Mouse (Mus musculus) stomach, embryonic 15.5 days (tissue): ENCODE results near the gene Yeats2. TPM values are rescaled to one million over a fixed set of nuclear protein-coding genes. Genes with fewer than 3 reads are reported as not detected.

Source experiments
- ATAC-seq: fragments of 200-750 bp; cut with Nextera tagmentation; 2 replicates; pipeline ENCODE4 v1.8.0; 2017; ENCODE audit warnings: low read depth, moderate number of reproducible peaks, moderate TSS enrichment; ENCODE audit not compliant: insufficient read depth, low FRiP score
- H3K27ac ChIP-seq: fragments of 300-500 bp; sonication (generic); 2 replicates; pipeline ENCODE4 v1.5.1; 2015; ENCODE audit warnings: mild to moderate bottlenecking, inconsistent platforms
- H3K27me3 ChIP-seq: fragments of 300-500 bp; sonication (generic); replicated peaks from 2 replicates; pipeline ENCODE4 v1.6.1; 2015; ENCODE audit warnings: inconsistent platforms
- H3K36me3 ChIP-seq: fragments of 300-500 bp; sonication (generic); 2 replicates; pipeline ENCODE4 v1.6.1; 2015; ENCODE audit warnings: inconsistent platforms
- H3K4me1 ChIP-seq: fragments of 300-500 bp; sonication (generic); 2 replicates; pipeline ENCODE4 v1.6.1; 2015; ENCODE audit warnings: inconsistent platforms
- H3K4me2 ChIP-seq: fragments of 300-500 bp; sonication (generic); 2 replicates; pipeline ENCODE4 v1.6.1; 2015; ENCODE audit warnings: mild to moderate bottlenecking, inconsistent platforms
- H3K4me3 ChIP-seq: fragments of 300-500 bp; sonication (generic); replicated peaks from 2 replicates; pipeline ENCODE4 v1.5.1; 2015; ENCODE audit warnings: inconsistent platforms
- H3K9ac ChIP-seq: fragments of 300-500 bp; sonication (generic); 2 replicates; pipeline ENCODE4 v1.6.1; 2015; ENCODE audit warnings: inconsistent platforms
- H3K9me3 ChIP-seq: fragments of 300-500 bp; sonication (generic); 2 replicates; pipeline ENCODE4 v1.6.1; 2016; ENCODE audit warnings: inconsistent platforms
- WGBS: fragments of 180-500 bp; shearing (Covaris S2); methylation state at CpG from one replicate; pipeline ENCODE4 v1.1.7; 2015; 5-methylcytosine and 5-hydroxymethylcytosine counted together
- polyA plus RNA-seq: library from polyadenylated mRNA; unstranded; fragments of >200 nt; fragmentation: Nextera tagmentation; extraction: Ambion mirVana; gene quantifications from 2 replicates; pipeline ENCODE4 v1.2.1, GENCODE M21; 2015

The Yeats2 gene
- polyA plus RNA-seq, 1 experiment from 2014 or later = 24.9 TPM

GRCm38 (mm10) chr16:20196962-20197361 is 56.1 kb downstream of the Yeats2 start:
- no peaks in the 10 kb centered on the region for H3K9me3 ChIP-seq
- no peak for ATAC-seq
- no peak overlapping the region for H3K9ac ChIP-seq
- H3K4me2 ChIP-seq = no peak overlapping the region
- no peak overlapping the region for H3K27ac ChIP-seq
- 97% methylated on average over 5 of the region's 5 CpGs for WGBS
- no peaks in the 10 kb centered on the region for H3K4me1 ChIP-seq
- H3K27me3 ChIP-seq = no peaks in the 10 kb centered on the region
- H3K4me3 ChIP-seq = no peak overlapping the region
- H3K36me3 ChIP-seq = peaks cover 26% of the 10 kb centered on the region

- H3K4me2 ChIP-seq = no peak overlapping the region
- H3K9me3 ChIP-seq = no peaks in the 10 kb centered on the region
- H3K27me3 ChIP-seq = no peaks in the 10 kb centered on the region
- H3K4me1 ChIP-seq = no peaks in the 10 kb centered on the region
- no peak overlapping the region for H3K27ac ChIP-seq
- H3K36me3 ChIP-seq = peaks cover 28% of the 10 kb centered on the region
- H3K4me3 ChIP-seq = no peak overlapping the region
- 69% methylated on average over 5 of the region's 5 CpGs for WGBS
- H3K9ac ChIP-seq = no peak overlapping the region
- no peak for ATAC-seq
These were observed 58.8 kb downstream of the Yeats2 start for GRCm38 (mm10) chr16:20199501-20200201.

GRCm38 (mm10) chr16:20213591-20214226 is 72.8 kb downstream of the Yeats2 start:
- H3K36me3 ChIP-seq = peaks cover 55% of the 10 kb centered on the region
- ATAC-seq = no peak
- 85% methylated on average over 3 of the region's 3 CpGs for WGBS
- no peaks in the 10 kb centered on the region for H3K9me3 ChIP-seq
- no peak overlapping the region for H3K9ac ChIP-seq
- no peak overlapping the region for H3K4me3 ChIP-seq
- H3K4me1 ChIP-seq = no peaks in the 10 kb centered on the region
- no peak overlapping the region for H3K27ac ChIP-seq
- H3K27me3 ChIP-seq = no peaks in the 10 kb centered on the region
- no peak overlapping the region for H3K4me2 ChIP-seq

GRCm38 (mm10) chr16:20222726-20223125 is 81.9 kb downstream of the Yeats2 start:
- H3K27ac ChIP-seq = no peak overlapping the region
- 97% methylated on average over 6 of the region's 6 CpGs for WGBS
- H3K4me1 ChIP-seq = no peaks in the 10 kb centered on the region
- no peak overlapping the region for H3K4me3 ChIP-seq
- no peak overlapping the region for H3K9ac ChIP-seq
- no peak for ATAC-seq
- H3K9me3 ChIP-seq = no peaks in the 10 kb centered on the region
- H3K4me2 ChIP-seq = no peak overlapping the region
- peaks cover 56% of the 10 kb centered on the region for H3K36me3 ChIP-seq
- no peaks in the 10 kb centered on the region for H3K27me3 ChIP-seq

- no peak overlapping the region for H3K27ac ChIP-seq
- no peaks in the 10 kb centered on the region for H3K27me3 ChIP-seq
- no peak overlapping the region for H3K4me3 ChIP-seq
- no peak overlapping the region for H3K9ac ChIP-seq
- no peaks in the 10 kb centered on the region for H3K9me3 ChIP-seq
- 93% methylated on average over 4 of the region's 4 CpGs for WGBS
- no peaks in the 10 kb centered on the region for H3K4me1 ChIP-seq
- no peak overlapping the region for H3K4me2 ChIP-seq
- ATAC-seq = no peak
- peaks cover 61% of the 10 kb centered on the region for H3K36me3 ChIP-seq
These were observed 85.8 kb downstream of the Yeats2 start for GRCm38 (mm10) chr16:20226676-20227075.

- Histone ChIP-seq H3K4me1 (no peaks in the 10 kb centered on the region), H3K4me3 (no peak overlapping the region), H3K27me3 (no peaks in the 10 kb centered on the region), H3K27ac (no peak overlapping the region), H3K9ac (no peak overlapping the region), H3K9me3 (no peaks in the 10 kb centered on the region), H3K36me3 (peaks cover 55% of the 10 kb centered on the region), H3K4me2 (no peak overlapping the region)
- no peak for ATAC-seq
- WGBS = 69% methylated on average over 6 of the region's 6 CpGs
These were observed 86.6 kb downstream of the Yeats2 start for GRCm38 (mm10) chr16:20227504-20227903.

GRCm38 (mm10) chr16:20228167-20228566 is 87.3 kb downstream of the Yeats2 start:
- WGBS = 92% methylated on average over 5 of the region's 5 CpGs
- no peak for ATAC-seq
- Histone ChIP-seq H3K9ac (no peak overlapping the region), H3K9me3 (no peaks in the 10 kb centered on the region), H3K27me3 (no peaks in the 10 kb centered on the region), H3K4me1 (no peaks in the 10 kb centered on the region), H3K4me2 (no peak overlapping the region), H3K27ac (no peak overlapping the region), H3K4me3 (no peak overlapping the region), H3K36me3 (peaks cover 48% of the 10 kb centered on the region)

GRCm38 (mm10) chr16:20234406-20234805 is 93.5 kb downstream of the Yeats2 start:
- 64% methylated on average over 4 of the region's 4 CpGs for WGBS
- no peak overlapping the region for H3K9ac ChIP-seq
- H3K27me3 ChIP-seq = no peaks in the 10 kb centered on the region
- no peak overlapping the region for H3K27ac ChIP-seq
- H3K4me1 ChIP-seq = no peaks in the 10 kb centered on the region
- peaks cover 21% of the 10 kb centered on the region for H3K36me3 ChIP-seq
- no peaks in the 10 kb centered on the region for H3K9me3 ChIP-seq
- no peak overlapping the region for H3K4me2 ChIP-seq
- no peak overlapping the region for H3K4me3 ChIP-seq
- ATAC-seq = no peak

- Histone ChIP-seq H3K36me3 (peaks cover 3% of the 10 kb centered on the region; the same call in 1 of the 2 replicates), H3K4me1 (peaks cover 7% of the 10 kb centered on the region), H3K4me2 (no peak overlapping the region), H3K9ac (no peak overlapping the region), H3K27me3 (no peaks in the 10 kb centered on the region), H3K27ac (no peak overlapping the region), H3K9me3 (no peaks in the 10 kb centered on the region), H3K4me3 (no peak overlapping the region)
- no peak for ATAC-seq
- 75% methylated on average over 4 of the region's 4 CpGs for WGBS
These were observed 96.6 kb downstream of the Yeats2 start for GRCm38 (mm10) chr16:20237426-20237825.

GRCm38 (mm10) chr16:20238646-20239045 is 97.8 kb downstream of the Yeats2 start:
- WGBS = 74% methylated on average over 4 of the region's 4 CpGs
- ATAC-seq = no peak

GRCm38 (mm10) chr16:20240468-20241414 is 99.9 kb downstream of the Yeats2 start, which contains the start of gene Map6d1:
TSS of gene Map6d1 (minus strand) at chr16:20241358.
- peaks cover 7% of the 10 kb centered on the region for H3K4me1 ChIP-seq
- H3K27ac ChIP-seq = no peak within 1 kb of the TSS
- no peaks in the 10 kb centered on the region for H3K36me3 ChIP-seq
- peak within 1 kb of the TSS; percentile 29; the same call in 1 of the 2 replicates for H3K9ac ChIP-seq
- H3K27me3 ChIP-seq = no peaks in the 10 kb centered on the region
- WGBS = under 1% methylated on average over 90 of the region's 90 CpGs
- H3K4me3 ChIP-seq = peak within 1 kb of the TSS; percentile 69
- H3K9me3 ChIP-seq = no peaks in the 10 kb centered on the region
- peak; percentile 77 for ATAC-seq
- H3K4me2 ChIP-seq = peak within 1 kb of the TSS; percentile 98

More at GRCm38 (mm10) chr16:20238646-20239045, 97.8 kb downstream of the Yeats2 start:
- H3K4me1 ChIP-seq = peaks cover 7% of the 10 kb centered on the region
- H3K9ac ChIP-seq = no peak overlapping the region
- H3K36me3 ChIP-seq = peaks cover 3% of the 10 kb centered on the region; the same call in 1 of the 2 replicates
- H3K4me3 ChIP-seq = no peak overlapping the region
- no peak overlapping the region for H3K27ac ChIP-seq
- no peaks in the 10 kb centered on the region for H3K9me3 ChIP-seq
- H3K27me3 ChIP-seq = no peaks in the 10 kb centered on the region
- no peak overlapping the region for H3K4me2 ChIP-seq
